Mouse (Mus musculus) heart, postnatal 36 days (tissue): Measurements from ENCODE around the gene Snap91. TPM values are rescaled to one million over a fixed set of nuclear protein-coding genes. Genes with fewer than 3 reads are reported as not detected.

Experiments
- DNase-seq, 2 experiments: peaks; one replicate each; pipeline ENCODE4 v3.0.0; 2021 to 2022
- intact Hi-C: fragments of 180-260 bp; cut with DNase I; formaldehyde crosslinking; loops from one replicate; pipeline ENCODE4 v1.15.1; 2025
- total RNA-seq, 2 experiments: library from RNA; stranded (reverse); gene quantifications; 2 replicates each; pipeline ENCODE4 v1.2.3; 2021

Snap91 gene
- total RNA-seq, 2 experiments from 2014 or later = 7.3 to 8.9 TPM

DNA sequence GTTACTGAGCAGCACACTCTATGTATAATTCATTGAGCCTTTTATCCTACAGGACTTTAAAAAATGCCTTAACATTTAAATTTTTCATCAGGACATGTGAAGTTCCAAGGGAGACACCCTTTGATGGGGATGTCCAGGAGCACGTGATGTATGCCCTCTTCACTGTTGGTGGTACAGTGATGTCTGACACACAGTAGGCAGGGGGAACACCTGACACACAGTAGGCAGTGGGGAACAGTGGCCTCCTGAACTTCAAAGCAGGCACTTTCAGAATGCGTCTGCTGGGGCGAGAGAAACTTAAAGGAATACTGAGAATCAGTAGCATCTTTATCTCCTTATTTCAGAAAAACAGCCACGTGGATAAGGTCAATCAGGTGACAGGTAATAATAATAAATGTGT lies 62.8 kb downstream of the Snap91 start:
- intact Hi-C loops = no loop called here
- DNase-seq = no peak

DNA sequence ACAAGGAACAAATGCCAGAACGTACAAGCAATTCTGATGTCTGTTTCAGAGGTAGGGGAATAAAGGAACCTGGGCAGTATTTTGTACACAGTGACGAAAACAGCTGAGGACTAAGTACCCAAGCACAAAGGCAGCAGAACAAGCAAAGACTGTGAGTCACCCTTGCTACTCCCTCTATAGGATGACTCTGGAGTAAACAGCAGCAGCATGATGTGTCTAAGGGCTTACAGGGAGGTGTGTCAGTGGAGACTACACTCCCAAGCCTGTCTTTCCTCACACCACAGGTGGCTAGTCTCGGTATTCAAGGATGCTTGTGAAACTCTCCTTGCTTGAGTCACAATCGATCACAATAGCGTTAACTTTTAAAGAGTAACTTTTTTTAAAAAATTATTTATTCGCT lies 66.1 kb downstream of the Snap91 start:
- intact Hi-C loops = no loop called here
- DNase-seq = no peak

DNA sequence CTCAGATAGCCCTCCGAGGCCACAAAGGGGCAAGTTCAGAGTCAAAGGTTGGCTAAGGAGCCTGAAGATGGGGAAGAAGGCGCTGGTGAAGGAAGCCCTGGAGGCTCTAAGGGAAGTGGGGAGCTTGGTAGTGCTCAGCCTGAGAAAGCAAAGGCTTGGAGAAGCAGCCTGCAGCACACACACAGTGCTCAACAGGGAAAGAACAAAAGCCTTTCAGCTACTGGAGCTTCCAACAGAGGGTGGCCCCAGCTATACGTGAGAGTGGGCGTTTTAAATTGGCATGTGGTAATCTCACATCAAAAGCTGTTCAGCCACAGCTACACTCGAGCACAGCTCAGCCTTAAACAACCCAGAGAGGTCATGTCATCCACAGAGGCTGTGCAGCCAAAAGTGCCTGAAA lies 67.1 kb downstream of the Snap91 start:
- DNase-seq = no peak
- intact Hi-C loops = no loop called here

DNA sequence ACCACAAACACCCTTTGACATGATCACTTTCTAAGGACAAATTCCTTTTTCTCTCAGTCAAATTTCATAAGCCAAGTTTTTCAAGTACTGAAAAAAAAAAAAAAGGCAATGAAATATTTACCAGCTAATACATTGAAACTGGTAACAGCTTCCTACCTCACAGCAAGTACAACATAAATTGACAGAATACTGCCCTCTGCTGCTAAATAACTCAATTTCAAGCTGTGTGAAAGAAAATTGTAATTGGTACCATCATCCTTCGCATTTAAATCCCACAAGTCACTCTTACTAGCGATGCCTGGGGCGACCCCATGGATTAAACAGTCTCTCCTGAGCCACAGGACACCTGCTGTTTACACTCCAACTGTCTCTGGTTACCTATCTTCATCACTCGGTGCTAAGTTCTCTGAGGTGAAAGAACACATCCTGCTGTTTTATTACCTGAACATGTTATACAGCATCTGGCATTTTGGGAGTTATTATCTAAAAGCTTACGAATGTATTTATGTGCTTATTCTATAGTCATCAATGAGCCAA lies 69.7 kb downstream of the Snap91 start:
- intact Hi-C loops = no loop called here
- no peak for DNase-seq

DNA sequence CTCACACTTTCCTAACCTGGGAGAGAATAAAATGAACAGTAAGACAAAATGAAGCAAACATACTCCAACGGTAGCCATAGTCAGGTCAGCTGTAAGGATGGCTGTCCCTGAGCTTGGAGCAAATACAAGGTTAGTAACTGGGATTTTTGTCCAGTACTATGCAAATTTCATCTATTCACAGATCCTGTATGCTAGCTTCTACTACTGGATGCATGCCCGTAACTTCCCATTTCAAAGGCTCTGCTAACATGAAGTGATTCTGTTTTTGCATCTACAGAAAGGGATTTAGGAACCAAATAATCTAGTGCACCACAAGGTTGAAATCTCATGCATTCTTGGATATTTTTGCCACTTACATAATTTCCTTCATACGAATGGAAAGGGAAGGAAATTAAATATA lies 70.2 kb downstream of the Snap91 start:
- intact Hi-C loops = no loop called here

DNA sequence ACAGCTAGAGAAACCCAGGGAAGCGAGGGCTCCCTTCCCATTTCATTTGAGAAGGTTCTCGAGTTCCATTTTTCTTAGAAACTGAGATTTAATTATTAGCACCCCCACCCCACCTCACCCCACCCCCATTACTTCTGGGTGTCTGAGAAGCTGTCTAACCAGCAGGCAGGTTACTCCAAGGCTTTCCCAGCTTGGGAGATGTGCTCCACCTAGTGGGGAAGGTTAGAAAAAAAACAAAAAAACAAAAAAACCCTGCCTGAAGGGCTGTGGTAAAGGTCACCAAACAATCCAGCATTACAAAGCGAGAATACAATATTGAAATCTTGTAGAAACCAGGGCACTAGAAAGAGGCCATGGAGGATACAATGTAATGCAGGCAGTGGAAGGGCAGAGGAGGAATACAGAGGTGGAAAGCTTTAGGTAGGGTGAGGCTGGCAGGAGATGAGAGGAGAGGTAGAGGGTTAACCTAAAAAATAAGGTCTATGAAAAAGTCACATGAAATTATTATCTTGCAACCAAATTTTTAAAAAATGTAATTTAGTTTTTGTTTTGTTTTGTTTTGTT lies 79.8 kb downstream of the Snap91 start:
- DNase-seq = no peak
- intact Hi-C loops = loop anchor here (2.0 kb wide), 1 partner anchor 208 kb away; no protein-coding TSS in a partner anchor

More for the DNA sequence above, 70.2 kb downstream of the Snap91 start:
- no peak for DNase-seq

DNA sequence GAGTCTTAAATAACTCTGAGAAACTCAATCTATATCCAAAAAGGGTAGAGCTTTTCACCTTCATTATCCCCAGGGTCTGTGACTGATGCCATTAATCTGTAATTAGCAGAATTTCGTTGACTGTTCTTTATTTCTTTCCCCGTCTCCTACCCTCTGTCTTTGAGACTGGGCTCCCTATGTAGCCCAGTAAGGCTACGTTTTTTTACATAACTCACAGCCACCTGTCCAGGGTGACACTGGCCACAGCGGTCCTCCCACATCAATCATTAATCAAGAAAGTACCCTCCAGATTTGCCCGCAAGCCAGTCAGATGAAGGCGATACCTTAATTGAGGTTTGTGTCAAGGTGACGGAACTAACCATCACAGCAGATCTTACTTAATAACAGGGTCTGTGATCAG lies 81.4 kb downstream of the Snap91 start:
- DNase-seq = no peak
- intact Hi-C loops = no loop called here

DNA sequence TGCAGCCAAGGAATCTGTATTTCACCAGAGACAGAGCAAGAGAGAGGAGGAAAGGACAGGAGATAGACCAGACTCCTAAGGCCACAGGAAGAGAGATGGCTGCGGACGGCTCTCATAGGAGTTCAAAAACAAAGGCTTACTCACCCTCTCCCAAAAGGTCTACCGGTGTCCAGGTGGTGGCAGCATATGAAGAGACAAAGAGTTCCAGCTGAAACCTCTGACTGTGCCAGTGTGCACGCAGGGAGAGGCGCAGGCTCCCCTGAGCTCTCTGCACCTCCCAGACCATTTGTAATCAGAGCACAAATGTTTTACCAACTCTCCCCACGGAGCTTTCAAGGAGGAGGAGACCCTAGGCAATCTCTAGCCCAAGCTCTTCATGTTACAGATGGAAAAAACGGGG lies 81.8 kb downstream of the Snap91 start:
- intact Hi-C loops = no loop called here
- no peak for DNase-seq

DNA sequence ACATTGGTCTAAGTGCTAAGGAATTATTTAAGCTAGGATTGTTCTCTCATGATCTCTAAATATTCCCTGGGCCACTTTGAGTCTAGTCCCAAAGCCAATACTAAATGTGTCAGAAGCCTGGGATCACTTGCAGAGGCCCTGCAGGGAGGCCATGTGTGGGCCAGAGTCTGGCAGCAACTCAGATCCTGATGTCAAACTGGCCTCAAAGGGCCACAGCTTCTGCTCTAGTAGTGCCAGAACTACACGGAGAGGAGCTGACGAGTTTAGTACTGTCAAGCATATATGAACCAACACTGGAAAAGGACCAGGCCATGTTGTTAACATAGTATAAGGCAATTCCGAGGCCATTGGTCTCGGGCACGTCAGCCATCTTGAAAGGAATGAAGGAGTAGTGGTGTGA lies 82.3 kb downstream of the Snap91 start:
- DNase-seq = no peak
- intact Hi-C loops = no loop called here

DNA sequence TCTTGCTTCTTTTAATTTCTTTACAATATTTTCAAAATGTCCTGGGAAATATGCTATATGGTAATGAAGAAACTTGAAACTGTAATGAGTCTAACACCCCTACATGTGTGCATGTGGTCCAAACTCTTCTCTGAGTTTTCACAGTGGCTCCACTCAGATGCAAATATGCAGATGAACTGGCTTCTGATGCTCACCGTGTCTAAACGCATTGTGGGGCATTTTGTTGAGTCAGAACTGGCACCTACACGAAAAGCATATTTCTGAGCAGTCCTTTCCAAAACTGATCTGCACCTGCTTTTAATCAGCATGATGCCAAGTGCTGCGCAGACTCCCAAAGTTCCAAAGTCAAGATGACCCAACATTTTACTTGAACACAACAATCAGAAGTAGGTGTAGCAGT lies 82.9 kb downstream of the Snap91 start:
- intact Hi-C loops = no loop called here
- no peak for DNase-seq

DNA sequence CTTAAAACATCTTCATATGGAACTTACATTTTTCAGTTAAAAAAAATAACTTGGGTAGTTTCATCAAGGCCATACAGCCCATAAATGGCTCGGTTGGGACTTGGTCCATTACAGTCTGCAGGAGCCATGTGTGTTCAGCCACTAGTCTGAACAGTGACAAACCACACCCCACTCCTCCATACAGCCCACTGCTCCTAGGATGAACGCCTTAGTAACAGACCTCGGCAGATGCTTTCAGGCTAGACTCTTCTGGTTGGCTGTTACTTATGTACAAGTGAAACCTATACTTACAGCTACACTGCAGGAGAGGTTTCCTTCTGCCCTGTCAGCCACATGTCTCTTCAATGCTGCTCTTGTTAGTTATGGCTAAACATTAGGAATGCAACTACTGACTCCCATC lies 85.2 kb downstream of the Snap91 start:
- no peak for DNase-seq
- intact Hi-C loops = no loop called here

DNA sequence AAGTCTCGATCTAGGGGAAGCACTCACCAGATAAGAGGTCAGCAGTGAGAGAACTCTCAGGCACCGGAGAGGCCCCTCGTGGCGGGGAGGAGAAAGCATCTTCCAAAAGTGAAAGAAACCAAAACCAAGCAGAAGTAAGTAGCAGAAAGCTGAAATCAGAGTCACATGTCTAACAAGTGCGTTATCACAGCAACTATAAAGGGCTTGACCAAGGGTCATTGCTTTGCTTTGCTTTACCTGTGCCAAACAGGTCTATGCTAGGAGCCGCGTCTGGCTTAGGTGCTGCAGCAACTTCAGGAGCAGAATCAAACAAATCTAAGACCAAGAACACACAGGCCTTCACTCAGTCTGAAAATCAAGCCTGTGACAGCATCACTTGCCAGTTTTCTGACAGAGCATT lies 88.5 kb downstream of the Snap91 start:
- DNase-seq = no peak
- intact Hi-C loops = no loop called here

DNA sequence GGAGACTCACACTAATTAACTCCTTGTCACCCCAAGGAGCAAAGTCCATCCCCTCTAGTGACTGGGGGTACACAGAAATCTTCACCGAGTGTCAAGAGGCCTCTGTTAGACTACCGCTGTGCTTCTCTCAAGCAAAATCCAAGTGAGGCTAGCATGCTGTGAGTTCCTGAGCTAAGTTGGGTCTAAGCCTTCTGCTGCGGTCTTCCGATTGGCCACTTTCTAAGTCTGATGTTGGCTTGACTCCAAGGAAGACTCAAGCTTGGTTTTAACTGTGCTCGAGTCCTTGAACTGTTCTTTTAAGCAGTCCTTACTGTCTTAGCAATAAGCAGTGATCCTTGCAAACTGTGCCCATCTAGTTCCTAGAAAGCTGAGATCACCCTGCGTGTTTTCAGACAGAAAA lies 91.3 kb downstream of the Snap91 start:
- no peak for DNase-seq
- intact Hi-C loops = no loop called here

DNA sequence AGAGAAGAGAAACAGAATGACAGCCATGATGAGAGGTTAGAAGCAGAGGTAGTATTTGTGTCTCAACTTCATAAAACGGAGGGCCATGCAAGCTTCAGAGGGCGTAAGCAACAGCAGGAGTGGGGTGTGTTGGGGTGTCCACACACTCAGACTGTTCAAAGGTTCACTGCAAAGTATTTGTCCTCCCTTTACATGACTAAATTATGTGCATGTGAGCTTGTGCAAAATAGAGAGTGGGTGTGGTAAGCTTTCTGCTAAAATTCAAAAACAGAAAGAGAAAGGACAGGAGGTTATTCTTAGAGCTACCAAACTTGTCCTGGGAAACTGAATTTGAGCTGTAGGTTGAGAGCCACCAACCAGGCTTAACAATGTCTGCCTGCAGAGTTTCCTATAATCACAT lies 97.6 kb downstream of the Snap91 start:
- no peak for DNase-seq
- intact Hi-C loops = no loop called here

DNA sequence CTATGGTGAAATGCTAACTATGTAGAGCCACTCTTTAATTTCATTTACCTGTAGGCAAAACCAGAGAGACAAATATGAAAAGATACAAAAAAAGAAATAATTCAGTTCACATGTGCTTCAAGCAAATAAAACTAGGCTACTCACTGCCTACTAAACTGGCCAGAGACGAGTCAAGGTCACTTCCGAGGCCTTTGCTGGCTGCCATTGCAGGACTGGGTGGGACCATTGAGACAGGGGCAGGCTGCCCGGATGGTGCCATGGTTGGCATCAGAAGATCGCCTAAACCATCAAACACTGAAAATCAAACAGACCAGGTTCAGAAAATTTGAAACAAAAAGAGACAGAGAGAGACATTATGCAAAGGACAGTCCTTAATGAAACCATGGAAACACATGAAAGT lies 99.0 kb downstream of the Snap91 start:
- intact Hi-C loops = no loop called here
- no peak for DNase-seq

DNA sequence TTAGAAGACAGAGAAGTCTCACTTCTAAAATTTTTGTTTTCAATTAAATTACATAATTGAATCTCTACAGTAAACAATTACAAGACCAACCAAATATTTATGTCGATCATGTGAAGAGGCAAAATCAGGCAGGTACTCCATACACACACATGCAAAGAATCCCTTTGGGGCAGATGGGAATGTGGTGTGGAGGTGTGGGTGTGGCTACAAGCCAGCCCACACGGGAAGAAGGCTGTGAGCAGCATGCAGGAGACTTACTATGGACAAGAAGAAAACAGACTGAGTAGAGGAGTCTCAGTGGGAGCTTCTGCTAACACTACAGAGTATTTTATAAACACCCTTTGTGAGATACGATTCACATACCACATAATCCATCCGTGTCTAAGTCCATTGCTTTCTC lies 102.2 kb downstream of the Snap91 start:
- intact Hi-C loops = no loop called here
- no peak for DNase-seq

DNA sequence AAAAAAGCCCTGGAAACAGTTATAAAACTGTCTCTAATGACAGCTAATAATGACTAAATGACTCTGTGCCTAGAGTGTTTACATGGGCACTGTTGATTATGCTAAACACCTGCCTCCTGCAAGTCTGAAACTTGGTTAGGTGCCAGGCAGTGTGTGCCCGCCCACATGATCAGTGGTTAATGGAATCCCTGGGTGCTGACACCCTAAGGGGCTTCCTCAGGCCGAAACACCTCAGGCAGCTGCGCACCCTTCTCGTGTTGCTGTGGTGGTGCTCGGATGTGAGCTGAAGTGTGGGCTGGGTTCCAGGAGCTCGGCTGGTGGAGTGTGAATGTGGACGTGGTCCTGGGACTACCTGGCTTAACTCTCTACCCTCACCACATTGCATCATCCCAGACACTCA lies 103.1 kb downstream of the Snap91 start:
- no peak for DNase-seq
- intact Hi-C loops = no loop called here

DNA sequence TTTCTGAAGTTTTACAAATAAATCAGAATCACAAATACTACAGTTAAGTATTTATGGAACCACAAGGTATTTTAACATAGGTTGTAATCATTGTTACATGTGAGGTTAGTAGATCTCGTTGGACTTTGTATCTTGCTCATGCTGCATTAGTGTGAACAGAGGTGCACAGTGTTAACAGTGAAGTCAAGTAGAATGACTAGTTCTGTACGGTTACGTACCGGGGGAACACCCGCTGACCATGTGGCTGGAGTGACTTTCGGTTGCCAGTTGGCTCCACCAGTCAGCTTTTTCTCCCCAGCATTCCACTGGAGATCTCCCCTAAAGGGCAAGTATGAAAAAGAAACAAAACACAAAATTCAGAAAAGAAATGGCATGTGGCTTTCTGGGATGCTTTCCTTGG lies 105.1 kb downstream of the Snap91 start:
- no peak for DNase-seq
- intact Hi-C loops = no loop called here

DNA sequence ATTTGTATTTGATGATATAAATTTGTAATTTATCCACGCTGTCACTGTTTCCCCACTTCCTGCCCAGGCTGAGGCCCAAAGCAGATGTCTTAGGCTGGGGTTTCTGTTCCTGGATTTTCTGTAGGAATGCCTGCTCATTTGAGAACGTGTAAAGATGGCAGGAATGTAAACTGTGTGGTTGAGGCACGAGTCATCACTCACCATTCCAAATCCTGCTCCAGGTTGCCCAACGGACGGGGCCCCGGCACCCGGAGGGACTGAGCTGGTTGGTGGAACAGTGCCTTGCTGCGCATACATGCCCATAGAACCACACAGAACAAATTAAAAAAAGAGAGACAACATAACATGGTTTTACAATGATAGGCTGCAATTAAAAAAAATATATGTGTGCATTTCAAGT lies 106.5 kb downstream of the Snap91 start:
- DNase-seq = no peak
- intact Hi-C loops = no loop called here

DNA sequence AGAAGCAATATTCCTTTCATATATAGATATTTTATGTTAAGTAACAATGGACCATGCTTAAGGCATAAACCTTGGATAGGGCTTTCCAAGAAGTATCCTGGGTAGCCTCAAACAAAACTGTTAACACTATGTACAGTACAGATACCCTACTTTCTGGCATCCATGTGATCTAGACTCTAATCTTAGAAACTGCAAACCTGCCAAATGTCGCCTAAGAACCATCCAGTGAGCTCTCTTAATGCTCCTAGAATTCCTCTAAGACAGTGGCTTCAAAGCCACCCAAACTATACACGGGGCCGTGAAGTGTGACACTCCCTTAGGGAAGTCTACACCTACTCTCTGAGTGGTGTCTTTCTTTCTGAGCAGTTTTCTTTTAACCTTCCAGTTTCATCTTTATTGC lies 107.6 kb downstream of the Snap91 start:
- intact Hi-C loops = no loop called here
- DNase-seq = no peak

DNA sequence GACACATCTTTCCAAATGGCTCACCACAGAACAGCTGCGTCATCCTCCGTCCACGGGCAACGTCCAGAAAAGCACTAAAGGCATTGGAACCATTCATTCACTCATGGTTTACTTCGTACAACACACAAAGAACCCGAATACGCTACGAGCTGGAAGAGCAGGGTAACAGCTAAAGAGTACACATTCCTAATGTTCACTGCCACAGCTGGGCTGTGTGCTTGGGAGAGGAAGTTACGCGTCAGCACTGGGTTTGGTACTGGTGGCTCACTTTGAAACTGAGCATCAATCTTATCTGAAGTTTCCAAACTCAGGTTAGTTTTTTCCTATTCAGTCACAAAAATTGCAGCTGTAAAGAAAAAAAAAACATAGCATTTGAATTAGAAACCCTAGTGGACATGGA lies 113.5 kb downstream of the Snap91 start:
- intact Hi-C loops = no loop called here
- no peak for DNase-seq

DNA sequence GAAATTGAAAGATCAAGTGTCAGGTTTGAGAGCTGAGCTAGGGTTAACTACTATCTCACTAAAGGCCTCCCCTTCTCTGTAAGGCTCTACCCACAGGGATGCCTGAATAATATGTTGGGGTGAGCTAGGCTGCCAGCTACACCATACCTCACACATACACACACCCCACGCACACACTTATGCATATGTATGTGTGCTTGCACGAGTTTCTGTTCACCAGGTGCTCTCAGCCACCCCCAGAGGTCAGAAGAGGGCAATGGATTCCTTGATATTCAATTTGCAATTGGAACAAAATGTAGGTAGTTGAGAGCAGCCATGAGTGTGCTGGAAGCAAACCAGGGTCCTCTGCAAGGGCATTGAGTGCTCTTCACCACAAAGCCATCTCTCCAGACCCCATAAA lies 116.5 kb downstream of the Snap91 start:
- no peak for DNase-seq
- intact Hi-C loops = no loop called here
